Mouse (Mus musculus) kidney, postnatal 0 days (tissue): ENCODE results near the gene Olfr655. TPM values are rescaled to one million over a fixed set of nuclear protein-coding genes. Genes with fewer than 3 reads are reported as not detected.

Source experiments
- ATAC-seq: fragments of 200-750 bp; cut with Nextera tagmentation; replicated peaks from 2 replicates; pipeline ENCODE4 v1.8.0; 2017; ENCODE audit warnings: low read depth, moderate number of reproducible peaks, moderate TSS enrichment, moderate library complexity; ENCODE audit not compliant: low FRiP score
- DNase-seq: peaks from one replicate; pipeline ENCODE4 v3.0.0-alpha.2; 2016; ENCODE audit warnings: low spot score
- H3K27ac ChIP-seq: fragments of 300-500 bp; sonication (generic); 2 replicates; pipeline ENCODE4 v1.5.1; 2014; ENCODE audit warnings: mild to moderate bottlenecking
- H3K27me3 ChIP-seq: fragments of 300-500 bp; sonication (generic); 2 replicates; pipeline ENCODE4 v1.6.1; 2014; ENCODE audit warnings: low read length, mixed read lengths; ENCODE audit not compliant: insufficient read depth
- H3K36me3 ChIP-seq: fragments of 300-500 bp; sonication (generic); 2 replicates; pipeline ENCODE4 v1.6.1; 2014; ENCODE audit warnings: low read length, mixed read lengths; ENCODE audit not compliant: insufficient read depth
- H3K4me1 ChIP-seq: fragments of 300-500 bp; sonication (generic); replicated peaks from 2 replicates; pipeline ENCODE4 v1.6.1; 2014; ENCODE audit warnings: antibody characterized with exemption, low read length, mixed read lengths; ENCODE audit not compliant: insufficient read depth
- H3K4me2 ChIP-seq: fragments of 300-500 bp; sonication (generic); 2 replicates; pipeline ENCODE4 v1.6.1; 2014; ENCODE audit warnings: mild to moderate bottlenecking, low read length, moderate library complexity, mixed read lengths
- H3K4me3 ChIP-seq: fragments of 300-500 bp; sonication (generic); replicated peaks from 2 replicates; pipeline ENCODE4 v1.5.1; 2014; ENCODE audit warnings: low read depth, low read length
- H3K9ac ChIP-seq: fragments of 300-500 bp; sonication (generic); 2 replicates; pipeline ENCODE4 v1.6.1; 2014; ENCODE audit warnings: low read depth, low read length
- H3K9me3 ChIP-seq: fragments of 300-500 bp; sonication (generic); replicated peaks from 2 replicates; pipeline ENCODE4 v1.6.1; 2016; ENCODE audit warnings: low read length, inconsistent platforms, mixed read lengths
- CTCF ChIP-seq: IDR thresholded peaks from 2 replicates; pipeline ENCODE4 v1.5.1; 2016; ENCODE audit warnings: antibody characterized with exemption, low read depth, mild to moderate bottlenecking, moderate library complexity
- WGBS: fragments of 180-500 bp; shearing (Covaris S2); extraction: QIAGEN DNeasy Blood & Tissue Kit; methylation state at CpG from one replicate; pipeline ENCODE4 v1.1.7; 2014; 5-methylcytosine and 5-hydroxymethylcytosine counted together
- polyA plus RNA-seq: library from polyadenylated mRNA; unstranded; fragments of >200 nt; fragmentation: Nextera tagmentation; extraction: Ambion mirVana; gene quantifications from 2 replicates; pipeline ENCODE4 v1.2.1, GENCODE M21; 2015

Olfr655 gene
- polyA plus RNA-seq, 1 experiment from 2014 or later, result not detected

GRCm38 (mm10) chr7:104588274-104588673 is 13.3 kb downstream of the Olfr655 start:
- WGBS, result 87% methylated on average over 5 of the region's 5 CpGs

GRCm38 (mm10) chr7:104586725-104587124 is 14.9 kb downstream of the Olfr655 start, which contains the start of gene Olfr654:
Gene Olfr654, plus strand, starts transcription at chr7:104587025.
- Histone ChIP-seq H3K4me1 (no peaks in the 10 kb centered on the region), H3K4me2 (no peak within 1 kb of the TSS), H3K27ac (no peak within 1 kb of the TSS), H3K9me3 (no peaks in the 10 kb centered on the region), H3K9ac (no peak within 1 kb of the TSS), H3K36me3 (no peaks in the 10 kb centered on the region), H3K4me3 (no peak within 1 kb of the TSS), H3K27me3 (no peaks in the 10 kb centered on the region)
- DNase-seq (no peak), ATAC-seq (no peak)
- no peak for TF ChIP-seq CTCF
- WGBS, result 85% methylated on average over 4 of the region's 4 CpGs

More at GRCm38 (mm10) chr7:104588274-104588673, 13.3 kb downstream of the Olfr655 start:
- no peak overlapping the region for H3K27ac ChIP-seq
- no peaks in the 10 kb centered on the region for H3K4me1 ChIP-seq
- no peaks in the 10 kb centered on the region for H3K9me3 ChIP-seq
- no peak for DNase-seq
- ATAC-seq, result no peak
- H3K4me2 ChIP-seq, result no peak overlapping the region
- H3K4me3 ChIP-seq, result no peak overlapping the region
- no peak overlapping the region for H3K9ac ChIP-seq
- no peak for TF ChIP-seq CTCF
- no peaks in the 10 kb centered on the region for H3K36me3 ChIP-seq
- H3K27me3 ChIP-seq, result no peaks in the 10 kb centered on the region

GRCm38 (mm10) chr7:104581429-104581828 is 20.1 kb downstream of the Olfr655 start:
- Histone ChIP-seq H3K4me3 (no peak overlapping the region), H3K36me3 (no peaks in the 10 kb centered on the region), H3K9ac (no peak overlapping the region), H3K4me1 (no peaks in the 10 kb centered on the region), H3K9me3 (no peaks in the 10 kb centered on the region), H3K27ac (no peak overlapping the region), H3K4me2 (no peak overlapping the region), H3K27me3 (no peaks in the 10 kb centered on the region)
- ATAC-seq (no peak), DNase-seq (no peak)
- 84% methylated on average over 4 of the region's 4 CpGs for WGBS
- TF ChIP-seq CTCF, result no peak

- WGBS, result 91% methylated on average over 4 of the region's 4 CpGs
- no peak overlapping the region for H3K4me3 ChIP-seq
- H3K36me3 ChIP-seq, result no peaks in the 10 kb centered on the region
- H3K9ac ChIP-seq, result no peak overlapping the region
- ATAC-seq, result no peak
- H3K4me1 ChIP-seq, result no peaks in the 10 kb centered on the region
- H3K9me3 ChIP-seq, result no peaks in the 10 kb centered on the region
- no peak for DNase-seq
- no peak for TF ChIP-seq CTCF
- H3K27ac ChIP-seq, result no peak overlapping the region
- H3K27me3 ChIP-seq, result no peaks in the 10 kb centered on the region
- H3K4me2 ChIP-seq, result no peak overlapping the region
Observed at GRCm38 (mm10) chr7:104580846-104581245, 20.7 kb downstream of the Olfr655 start.

- Histone ChIP-seq H3K4me1 (no peaks in the 10 kb centered on the region), H3K27me3 (no peaks in the 10 kb centered on the region), H3K36me3 (no peaks in the 10 kb centered on the region), H3K9ac (no peak within 1 kb of the TSS), H3K9me3 (no peaks in the 10 kb centered on the region), H3K27ac (no peak within 1 kb of the TSS), H3K4me3 (no peak within 1 kb of the TSS), H3K4me2 (no peak within 1 kb of the TSS)
- TF ChIP-seq CTCF, result no peak
- WGBS, result 64% methylated on average over 2 of the region's 2 CpGs
- ATAC-seq, result no peak
- DNase-seq, result no peak
Observed at GRCm38 (mm10) chr7:104577014-104577413, 24.6 kb downstream of the Olfr655 start, which contains the start of gene Olfr653. Gene Olfr653, plus strand, starts transcription at chr7:104577314.

GRCm38 (mm10) chr7:104560601-104561000 is 41.0 kb downstream of the Olfr655 start, which contains the start of gene Olfr652:
Gene Olfr652, plus strand, starts transcription at chr7:104560901.
- TF ChIP-seq CTCF, result no peak
- ATAC-seq (no peak), DNase-seq (no peak)
- H3K4me1 ChIP-seq, result no peaks in the 10 kb centered on the region
- no peaks in the 10 kb centered on the region for H3K36me3 ChIP-seq
- no peak within 1 kb of the TSS for H3K4me2 ChIP-seq
- H3K9ac ChIP-seq, result no peak within 1 kb of the TSS
- H3K9me3 ChIP-seq, result no peaks in the 10 kb centered on the region
- H3K27me3 ChIP-seq, result no peaks in the 10 kb centered on the region
- no peak within 1 kb of the TSS for H3K27ac ChIP-seq
- no peak within 1 kb of the TSS for H3K4me3 ChIP-seq

GRCm38 (mm10) chr7:104552700-104553099 is 48.9 kb downstream of the Olfr655 start:
- Histone ChIP-seq H3K4me2 (no peak overlapping the region), H3K27me3 (no peaks in the 10 kb centered on the region), H3K27ac (no peak overlapping the region), H3K4me3 (no peak overlapping the region), H3K9ac (no peak overlapping the region), H3K4me1 (no peaks in the 10 kb centered on the region), H3K9me3 (no peaks in the 10 kb centered on the region), H3K36me3 (no peaks in the 10 kb centered on the region)
- WGBS, result 71% methylated on average over 1 of the region's 1 CpGs
- ATAC-seq, result no peak
- no peak for DNase-seq
- no peak for TF ChIP-seq CTCF
